11 mouse cellular contexts compared by ENCODE assay signal in the genomic region with DNA sequence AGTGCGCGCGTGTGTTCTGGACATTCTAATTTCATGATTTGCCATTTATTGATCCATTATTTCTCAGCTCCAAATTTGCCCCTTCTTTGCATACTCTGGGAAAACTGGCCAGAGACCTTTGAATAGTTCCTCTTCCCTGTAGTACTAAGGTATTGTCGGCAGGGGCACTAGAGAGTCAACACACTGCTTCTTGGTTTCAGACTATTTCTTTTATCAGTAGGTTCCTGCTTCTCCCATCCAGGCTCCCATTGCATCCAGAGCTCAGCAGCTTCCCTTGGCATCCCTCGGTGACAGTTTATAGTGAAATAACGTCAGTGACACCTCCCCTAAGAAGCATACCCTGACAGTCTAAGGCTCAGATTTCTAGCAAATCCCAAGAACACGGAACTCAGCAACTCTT. TPM values are rescaled to one million over a fixed set of nuclear protein-coding genes. Genes with fewer than 3 reads are reported as not detected.
DNase-seq lines count a peak whose midpoint lies in the region; ATAC-seq and TF ChIP-seq lines count a peak whose summit lies in the region.
"Had no signal": no experiment of that assay in that cellular context is flagged by ENCODE, and none has a peak within 500 bp of the region (broad histone marks: within the 10 kb centered on the region; RNA-seq: fewer than 3 reads in every experiment).

No protein-coding gene starts in this region.

- no peak overlapping the region for H3K4me2 ChIP-seq in heart, postnatal 0 days (ENCODE audit: low read depth, low read length)
- H3K4me2 ChIP-seq in lung, postnatal 0 days (replicated peaks; ENCODE audit: low read depth, low read length), result no peak overlapping the region
- H3K4me2 ChIP-seq: stomach, embryonic 15.5 days had no signal

- H3K27me3 ChIP-seq in heart, postnatal 0 days (ENCODE audit: control insufficient read depth, insufficient read depth, low read length), result no peaks in the 10 kb centered on the region
- H3K27me3 ChIP-seq in lung, postnatal 0 days (replicated peaks; ENCODE audit: insufficient read depth, low read length), result no peaks in the 10 kb centered on the region
- H3K27me3 ChIP-seq: stomach, embryonic 15.5 days had no signal

- TF ChIP-seq EP300 in heart, postnatal 0 days (IDR thresholded peaks at IDR 0.05; ENCODE audit: low read depth), result no peak
- no peak for TF ChIP-seq EP300 in lung, postnatal 0 days (IDR thresholded peaks at IDR 0.05)

- H3K9ac ChIP-seq in heart, postnatal 0 days (replicated peaks; ENCODE audit: low read depth, low read length), result no peak overlapping the region
- H3K9ac ChIP-seq in lung, postnatal 0 days (replicated peaks; ENCODE audit: low read depth), result no peak overlapping the region
- H3K9ac ChIP-seq: stomach, embryonic 15.5 days had no signal

- no peaks in the 10 kb centered on the region; the same call in 1 of the 2 replicates for H3K4me1 ChIP-seq in heart, postnatal 0 days (ENCODE audit: control insufficient read depth, insufficient read depth)
- H3K4me1 ChIP-seq in lung, postnatal 0 days (ENCODE audit: insufficient read depth, low read depth, low read length), result no peaks in the 10 kb centered on the region
- H3K4me1 ChIP-seq: stomach, embryonic 15.5 days had no signal

- ATAC-seq in heart, postnatal 0 days (ENCODE audit: insufficient read depth, low read depth), result no peak
- no peak for ATAC-seq in lung, postnatal 0 days

- no peak for DNase-seq in heart, postnatal 0 days (ENCODE audit: low spot score)
- DNase-seq in heart, postnatal 4 days, result no peak
- DNase-seq in lung, postnatal 0 days (ENCODE audit: low spot score), result no peak
- no peak for DNase-seq in lung, postnatal 4 days
- DNase-seq in NIH3T3 (ENCODE audit: low read depth), result peak; percentile 61
- peak; percentile 11 for DNase-seq in lung, postnatal 36 days
- no peak for DNase-seq in thymus, postnatal 4 days
- no peak for DNase-seq in gastrocnemius, adult 18-20 months (ENCODE audit: low spot score)
- DNase-seq: gastrocnemius, postnatal 36 days had no signal

- peak; percentile 43 for TF ChIP-seq CTCF in heart, postnatal 0 days (IDR thresholded peaks at IDR 0.05; ENCODE audit: low read depth)
- peak; percentile 66 for TF ChIP-seq CTCF in lung, postnatal 0 days (IDR thresholded peaks at IDR 0.05)

- no peak overlapping the region for H3K27ac ChIP-seq in heart, postnatal 0 days (ENCODE audit: low read depth)
- no peak overlapping the region for H3K27ac ChIP-seq in lung, postnatal 0 days (ENCODE audit: low read length)
- H3K27ac ChIP-seq: stomach, embryonic 15.5 days had no signal

- 62% methylated on average over 7 of the region's 7 CpGs for WGBS in heart, postnatal 0 days
- WGBS in lung, postnatal 0 days, result 58% methylated on average over 7 of the region's 7 CpGs

- no peaks in the 10 kb centered on the region for H3K36me3 ChIP-seq in heart, postnatal 0 days (replicated peaks; ENCODE audit: control insufficient read depth, insufficient read depth, low read length)
- no peaks in the 10 kb centered on the region for H3K36me3 ChIP-seq in lung, postnatal 0 days (ENCODE audit: insufficient read depth, low read length)
- H3K36me3 ChIP-seq: stomach, embryonic 15.5 days had no signal

- no peak overlapping the region for H3K4me3 ChIP-seq in heart, postnatal 0 days (ENCODE audit: low read depth, low read length)
- H3K4me3 ChIP-seq in lung, postnatal 0 days (ENCODE audit: low read depth, low read length), result no peak overlapping the region
- H3K4me3 ChIP-seq: myocyte; stomach, embryonic 15.5 days had no signal

- H3K9me3 ChIP-seq in heart, postnatal 0 days (replicated peaks; ENCODE audit: control insufficient read depth, low read length), result no peaks in the 10 kb centered on the region
- no peaks in the 10 kb centered on the region for H3K9me3 ChIP-seq in lung, postnatal 0 days (ENCODE audit: low read length)
- H3K9me3 ChIP-seq: stomach, embryonic 15.5 days had no signal

RNA-seq across cellular contexts. Expression of a gene that starts 28.5 kb away (rescaled TPM):
- total RNA-seq in heart, postnatal 0 days (2014; rRNA removed; ENCODE audit: low replicate concordance), result 16.8 and 32.1 TPM in 2 replicates
- 11.4 and 12.2 TPM in 2 replicates for polyA plus RNA-seq in heart, postnatal 0 days (2015; fragmentation: Nextera tagmentation; extraction: Ambion mirVana)
- total RNA-seq in heart, postnatal 4 days (2021), result 10 to 100 TPM; 22.4 to 22.9 TPM
- polyA plus RNA-seq in lung, postnatal 0 days (2015; fragmentation: Nextera tagmentation; extraction: Ambion mirVana), result 12.6 and 13.4 TPM in 2 replicates
- 10 to 100 TPM; 66.8 to 69.9 TPM for total RNA-seq in gastrocnemius, adult 18-20 months (2021)

RNA-seq across cellular contexts. Expression of a gene that starts 46.1 kb away (rescaled TPM):
- total RNA-seq in heart, postnatal 0 days (2014; rRNA removed; ENCODE audit: low replicate concordance), result 35.3 and 50.9 TPM in 2 replicates
- polyA plus RNA-seq in heart, postnatal 0 days (2015; fragmentation: Nextera tagmentation; extraction: Ambion mirVana), result 15.1 and 16.6 TPM in 2 replicates
- 10 to 100 TPM; 39.0 to 41.2 TPM for total RNA-seq in heart, postnatal 4 days (2021)
- polyA plus RNA-seq in lung, postnatal 0 days (2015; fragmentation: Nextera tagmentation; extraction: Ambion mirVana), result 23.8 and 24.4 TPM in 2 replicates
- total RNA-seq in gastrocnemius, adult 18-20 months (2021), result 10 to 100 TPM; 10.2 to 12.5 TPM

Comparison
In these comparisons a context has a peak if more than half of its experiments do, and no peak if none do; other contexts are left out.
1. DNase-seq: peak in NIH3T3 (single experiment) and lung, postnatal 36 days (single experiment); none in heart, postnatal 0 days (single experiment), heart, postnatal 4 days (single experiment), lung, postnatal 0 days (single experiment), lung, postnatal 4 days (0 of 2), thymus, postnatal 4 days (single experiment) and gastrocnemius, adult 18-20 months (single experiment).